Mouse (Mus musculus): ENCODE measurements around the gene Doc2g. TPM values are rescaled to one million over a fixed set of nuclear protein-coding genes. Genes with fewer than 3 reads are reported as not detected.
A peak's percentile ranks its signal among the peaks of the same experiment; 100 is the strongest.
"Not testable (repeated sequence)": the region's sequence is repeated elsewhere in the genome, so short reads cannot be mapped to it uniquely, and the experiment has no call there.

Gene Doc2g
- total RNA-seq (2021) = under 1 TPM; 0.79 to 0.82 TPM
- long read RNA-seq, experiment 1, partial matches to known transcripts = 4 of 5 reads
- long read RNA-seq, experiment 1, other reads (novel, unspliced or antisense) = 0 of 5 reads
- long read RNA-seq, experiment 2, partial matches to known transcripts = 1 of 2 reads
- long read RNA-seq, experiment 2, other reads (novel, unspliced or antisense) = 1 of 2 reads

- no peak for DNase-seq
- intact Hi-C loops (cut with DNase I) = no loop called here
Measured at GRCm38 (mm10) chr19:4003112-4003511, at the start of gene Doc2g. TSS of gene Doc2g (plus strand) at chr19:4003313.

GRCm38 (mm10) chr19:3955033-3955432, 48.1 kb upstream of the Doc2g start:
- intact Hi-C loops (cut with DNase I) = no loop called here
- DNase-seq = no peak

GRCm38 (mm10) chr19:3955804-3956203, 47.3 kb upstream of the Doc2g start:
- intact Hi-C loops (cut with DNase I) = no loop called here
- no peak for DNase-seq

GRCm38 (mm10) chr19:3957296-3958036, 45.6 kb upstream of the Doc2g start:
- intact Hi-C loops (cut with DNase I); DNase-seq: not testable (repeated sequence)

GRCm38 (mm10) chr19:3958470-3958869, 44.6 kb upstream of the Doc2g start, which contains the start of gene Aldh3b3:
TSS of gene Aldh3b3 (plus strand) at chr19:3958645.
- intact Hi-C loops (cut with DNase I) = no loop called here
- no peak for DNase-seq

GRCm38 (mm10) chr19:3959030-3959429, 44.1 kb upstream of the Doc2g start:
- intact Hi-C loops (cut with DNase I) = no loop called here

GRCm38 (mm10) chr19:3960211-3960610, 42.9 kb upstream of the Doc2g start:
- intact Hi-C loops (cut with DNase I) = no loop called here
- DNase-seq = no peak

More at GRCm38 (mm10) chr19:3959030-3959429, 44.1 kb upstream of the Doc2g start:
- no peak for DNase-seq

GRCm38 (mm10) chr19:3961805-3962204, 41.3 kb upstream of the Doc2g start:
- DNase-seq; intact Hi-C loops (cut with DNase I): not testable (repeated sequence)

GRCm38 (mm10) chr19:3962469-3962868, 40.6 kb upstream of the Doc2g start:
- intact Hi-C loops (cut with DNase I) = no loop called here
- no peak for DNase-seq

- intact Hi-C loops (cut with DNase I) = no loop called here
- no peak for DNase-seq
Measured at GRCm38 (mm10) chr19:3964030-3964429, 39.1 kb upstream of the Doc2g start.

- intact Hi-C loops (cut with DNase I) = no loop called here
- DNase-seq = no peak
Measured at GRCm38 (mm10) chr19:3966330-3967075, 36.6 kb upstream of the Doc2g start.

GRCm38 (mm10) chr19:3967258-3967657, 35.9 kb upstream of the Doc2g start:
- intact Hi-C loops (cut with DNase I) = no loop called here
- no peak for DNase-seq

GRCm38 (mm10) chr19:3972229-3972628, 30.9 kb upstream of the Doc2g start, which contains the start of gene Aldh3b2:
TSS of gene Aldh3b2 (plus strand) at chr19:3972328.
- no peak for DNase-seq
- intact Hi-C loops (cut with DNase I) = no loop called here

- intact Hi-C loops (cut with DNase I) = not testable (repeated sequence)
Measured at GRCm38 (mm10) chr19:3974608-3975007, 28.5 kb upstream of the Doc2g start.

GRCm38 (mm10) chr19:3975866-3976265, 27.2 kb upstream of the Doc2g start:
- intact Hi-C loops (cut with DNase I) = no loop called here
- no peak for DNase-seq

More at GRCm38 (mm10) chr19:3974608-3975007, 28.5 kb upstream of the Doc2g start:
- DNase-seq = not testable (repeated sequence)

GRCm38 (mm10) chr19:3980309-3980708, 22.8 kb upstream of the Doc2g start:
- peak in 1 of 2 experiments; percentile 79 for DNase-seq
- intact Hi-C loops (cut with DNase I) = loop anchor here (5.0 kb wide), 2 partner anchors 33 to 188 kb away; no protein-coding TSS in a partner anchor

GRCm38 (mm10) chr19:3980917-3981316, 22.2 kb upstream of the Doc2g start:
- no peak for DNase-seq
- intact Hi-C loops (cut with DNase I) = loop anchor here (5.0 kb wide), 2 partner anchors 34 to 189 kb away; no protein-coding TSS in a partner anchor

- DNase-seq = no peak
- intact Hi-C loops (cut with DNase I) = loop anchor here (5.0 kb wide), 2 partner anchors 36 to 191 kb away; no protein-coding TSS in a partner anchor
Measured at GRCm38 (mm10) chr19:3983527-3984200, 19.4 kb upstream of the Doc2g start.

- DNase-seq = no peak
- intact Hi-C loops (cut with DNase I) = no loop called here
Measured at GRCm38 (mm10) chr19:3985261-3985681, 17.8 kb upstream of the Doc2g start.

- DNase-seq = peak; percentile 73 to 83
- intact Hi-C loops (cut with DNase I) = no loop called here
Measured at GRCm38 (mm10) chr19:3986334-3986733, 16.8 kb upstream of the Doc2g start, which contains the start of gene Acy3. TSS of gene Acy3 (plus strand) at chr19:3986570.

Measured in gastrocnemius, postnatal 36 days (tissue).